Mouse (Mus musculus) testis, adult 2 months (tissue): ENCODE results near the gene Olfr1255.

ENCODE experiments used
- CTCF ChIP-seq: fragments of 200-500 bp; IDR thresholded peaks from 2 replicates; pipeline ENCODE4 v1.5.1; 2012; ENCODE audit warnings: low read depth, mild to moderate bottlenecking, inconsistent platforms, low read length, moderate library complexity; ENCODE audit not compliant: control insufficient read depth, insufficient read depth, insufficient replicate concordance
- POLR2A ChIP-seq: fragments of 200-500 bp; IDR thresholded peaks from 2 replicates; pipeline ENCODE4 v1.6.1; 2012; ENCODE audit warnings: low read depth, mild to moderate bottlenecking, inconsistent platforms, low read length, moderate library complexity; ENCODE audit not compliant: control insufficient read depth

- TF ChIP-seq CTCF, result no peak
- no peak for TF ChIP-seq POLR2A
Observed at GRCm38 (mm10) chr2:89810751-89811150, 1.1 kb upstream of the Olfr1255 start.
